Mouse (Mus musculus) mammary gland, adult 2 months (tissue): ENCODE data around the gene Knstrn. TPM values are rescaled to one million over a fixed set of nuclear protein-coding genes. Genes with fewer than 3 reads are reported as not detected.

Experiments used
- polyA plus RNA-seq: library from polyadenylated mRNA; depleted of rRNA; stranded (reverse); fragments of >200 nt; gene quantifications from 2 replicates; pipeline ENCODE4 v1.2.3, GENCODE M21; 2012; ENCODE audit warnings: low replicate concordance; rRNA removed

Gene Knstrn
- 1.2 and 1.4 TPM in 2 replicates for polyA plus RNA-seq

GRCm38 (mm10) chr2:118813981-118814836 is at the start of gene Knstrn:
Gene Knstrn (plus strand): TSS chr2:118814003.

GRCm38 (mm10) chr2:118772158-118772874 is 41.5 kb upstream of the Knstrn start, which contains the start of gene Phgr1:
Gene Phgr1 (plus strand): TSS chr2:118772769.

GRCm38 (mm10) chr2:118779504-118780480 is 34.0 kb upstream of the Knstrn start, which contains the start of gene Disp2:
Gene Disp2 (plus strand): TSS chr2:118779719.

GRCm38 (mm10) chr2:118861454-118862339 is 47.9 kb downstream of the Knstrn start, which contains the start of gene Ivd:
Gene Ivd (plus strand): TSS chr2:118861954.

GRCm38 (mm10) chr2:118899981-118900825 is 86.4 kb downstream of the Knstrn start, which contains the start of gene Bahd1:
Gene Bahd1 (plus strand): TSS chr2:118900377.

Other genes with a start within 250 kb of the Knstrn start
- 1.8 and 2.6 TPM in 2 replicates for gene Bub1b, start 215.8 kb upstream of the Knstrn start, polyA plus RNA-seq
- 6.1 and 6.9 TPM in 2 replicates for gene Pak6, start 150.7 kb upstream of the Knstrn start, polyA plus RNA-seq
- 0.10 and 0.16 TPM in 2 replicates for gene Ankrd63, start 110.0 kb upstream of the Knstrn start, polyA plus RNA-seq
- gene Plcb2, start 85.6 kb upstream of the Knstrn start, polyA plus RNA-seq: 16.6 and 17.0 TPM in 2 replicates
- gene Inafm2, start 68.2 kb upstream of the Knstrn start, polyA plus RNA-seq: 12.7 and 24.4 TPM in 2 replicates
- 3.9 and 8.1 TPM in 2 replicates for gene Ccdc9b, start 51.3 kb upstream of the Knstrn start, polyA plus RNA-seq
- 0.29 TPM in 1 of 2 replicates, not detected in the other for gene Phgr1, start 41.2 kb upstream of the Knstrn start, polyA plus RNA-seq
- 0.32 and 0.50 TPM in 2 replicates for gene Disp2, start 34.3 kb upstream of the Knstrn start, polyA plus RNA-seq
- 107 and 129 TPM in 2 replicates for gene Ivd, start 48.0 kb downstream of the Knstrn start, polyA plus RNA-seq
- 16.2 and 31.4 TPM in 2 replicates for gene Bahd1, start 86.4 kb downstream of the Knstrn start, polyA plus RNA-seq
- 17.1 and 21.6 TPM in 2 replicates for gene Chst14, start 112.5 kb downstream of the Knstrn start, polyA plus RNA-seq
- gene Ccdc32, start 215.4 kb downstream of the Knstrn start, polyA plus RNA-seq: 4.3 and 6.4 TPM in 2 replicates
- 4.6 and 4.8 TPM in 2 replicates for gene Rpusd2, start 220.8 kb downstream of the Knstrn start, polyA plus RNA-seq
- 0.11 and 0.17 TPM in 2 replicates for gene Knl1, start 233.1 kb downstream of the Knstrn start, polyA plus RNA-seq